Mouse (Mus musculus) hematopoietic stem cell, adult 5-6 weeks (primary cell): ENCODE measurements around the gene Dcaf6. TPM values are rescaled to one million over a fixed set of nuclear protein-coding genes. Genes with fewer than 3 reads are reported as not detected.

Experiments used
- ATAC-seq, 2 experiments: fragments of 125-278 bp in 1 of 2; replicated peaks in 1 of 2; 2 replicates each; pipeline ENCODE4 v1.8.0; 2016 to 2017; ENCODE audit warnings: inconsistent platforms in 2 of 2, mild to moderate bottlenecking in 2 of 2, moderate number of reproducible peaks in 2 of 2, low read depth in 1 of 2, moderate TSS enrichment in 1 of 2; ENCODE audit not compliant: low FRiP score in 2 of 2, poor library complexity in 2 of 2, severe bottlenecking in 2 of 2, insufficient read depth in 1 of 2, low TSS enrichment in 1 of 2
- total RNA-seq: library from RNA; stranded (forward); fragments of 172-1452, 232-1000 nt; gene quantifications from 2 replicates; pipeline ENCODE4 v1.2.3, GENCODE M21; 2017

Dcaf6 gene
- total RNA-seq, 1 experiment from 2014 or later: 19.9 TPM

DNA sequence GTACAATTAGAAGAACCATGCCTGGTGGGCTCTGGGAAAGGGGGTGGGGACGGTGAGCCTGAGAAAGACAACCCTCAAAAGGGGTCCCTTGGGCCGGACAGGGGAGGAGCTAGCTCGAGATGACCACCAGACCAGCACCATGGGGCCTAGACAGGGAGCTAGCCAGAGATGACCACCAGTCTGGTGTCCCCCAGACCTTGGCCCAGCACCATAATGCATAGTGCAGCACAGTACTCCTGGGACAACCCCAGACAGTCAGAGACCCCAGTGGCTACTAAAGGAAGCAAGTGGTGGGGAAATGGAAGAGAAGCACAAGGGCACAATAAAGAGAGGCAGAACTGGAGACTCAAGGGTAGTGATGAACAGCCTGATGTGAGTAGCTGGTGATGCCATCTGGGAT lies 19.5 kb downstream of the Dcaf6 start:
- no peak for ATAC-seq

- ATAC-seq: 0 out of 4 replicates have a peak, but pooled peaks of 1 of the 2 experiments have one; percentile 17
Measured at GRCm38 (mm10) chr1:165438289-165439021, 21.8 kb downstream of the Dcaf6 start.

- ATAC-seq: no peak
Measured at GRCm38 (mm10) chr1:165432883-165433282, 27.4 kb downstream of the Dcaf6 start.

- no peak; a peak in 1 of 4 replicates for ATAC-seq
Measured at GRCm38 (mm10) chr1:165426254-165426653, 34.0 kb downstream of the Dcaf6 start.

DNA sequence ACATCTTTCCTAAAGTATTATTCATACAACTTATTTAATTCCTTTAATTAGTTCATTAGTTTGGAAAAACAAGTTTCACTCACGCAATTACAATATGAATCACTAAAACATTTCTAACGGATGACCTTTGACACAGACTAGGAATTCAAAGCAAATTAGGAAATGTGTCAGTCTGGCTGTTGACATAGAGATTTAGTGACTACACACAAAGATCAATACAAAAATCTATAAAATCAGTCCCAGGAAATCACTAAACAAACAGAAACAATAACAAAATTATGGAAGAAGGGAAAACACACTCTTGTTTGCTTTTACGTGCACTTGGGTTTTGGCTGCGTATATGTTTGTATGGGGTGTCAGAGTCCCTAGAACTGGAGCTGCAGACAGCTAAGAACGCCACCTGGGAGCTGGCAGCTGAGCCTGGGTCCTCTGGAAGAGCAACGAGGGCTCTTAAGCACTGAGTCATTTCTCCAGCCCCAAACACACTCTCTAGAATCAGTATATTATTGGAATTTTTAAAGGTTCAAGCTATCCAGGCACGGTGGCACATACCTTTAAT lies 38.8 kb downstream of the Dcaf6 start:
- ATAC-seq: no peak

DNA sequence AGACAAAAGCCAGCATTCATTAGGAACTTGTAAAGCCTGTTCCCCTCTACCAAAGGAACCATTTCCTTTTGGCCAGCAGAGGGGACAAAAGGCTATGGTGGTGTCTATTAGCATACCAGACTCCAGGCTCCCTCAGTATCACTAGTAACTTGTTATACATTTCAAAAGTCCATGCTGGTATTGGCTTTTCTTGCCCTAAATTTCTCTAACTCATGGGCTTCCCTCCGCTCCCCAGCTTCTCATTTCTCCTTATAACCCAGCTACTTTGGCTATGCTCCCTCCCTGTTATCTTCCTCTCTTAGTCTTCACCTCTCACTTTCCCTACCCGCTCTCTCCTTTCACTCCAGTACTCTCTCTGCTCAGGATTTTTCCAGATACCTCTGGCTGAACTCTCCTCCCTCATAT lies 63.9 kb downstream of the Dcaf6 start:
- no peak for ATAC-seq

DNA sequence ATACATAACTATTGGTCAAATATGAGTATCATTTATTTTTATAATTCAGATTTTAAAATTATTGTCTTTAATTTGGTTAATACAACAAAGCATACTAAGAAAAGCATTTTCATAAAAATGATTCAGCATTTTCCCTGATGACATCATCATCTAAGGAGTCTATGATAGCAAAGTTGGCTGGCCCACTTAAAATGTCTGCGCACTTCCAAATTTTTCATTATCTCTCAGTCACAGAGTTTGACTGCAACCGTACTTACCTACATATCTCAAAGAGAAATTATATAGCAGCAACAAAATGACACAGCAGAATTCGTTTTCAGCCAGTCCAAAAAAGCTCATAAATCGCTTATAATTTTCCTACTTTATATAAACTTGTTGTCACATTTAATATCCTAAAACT lies 64.3 kb downstream of the Dcaf6 start:
- ATAC-seq: peak; percentile 34 to 66; a peak in 1 of 4 replicates

- ATAC-seq: peak; percentile 19 to 42; a peak in 1 of 4 replicates
Measured at GRCm38 (mm10) chr1:165394836-165395235, 65.4 kb downstream of the Dcaf6 start.

DNA sequence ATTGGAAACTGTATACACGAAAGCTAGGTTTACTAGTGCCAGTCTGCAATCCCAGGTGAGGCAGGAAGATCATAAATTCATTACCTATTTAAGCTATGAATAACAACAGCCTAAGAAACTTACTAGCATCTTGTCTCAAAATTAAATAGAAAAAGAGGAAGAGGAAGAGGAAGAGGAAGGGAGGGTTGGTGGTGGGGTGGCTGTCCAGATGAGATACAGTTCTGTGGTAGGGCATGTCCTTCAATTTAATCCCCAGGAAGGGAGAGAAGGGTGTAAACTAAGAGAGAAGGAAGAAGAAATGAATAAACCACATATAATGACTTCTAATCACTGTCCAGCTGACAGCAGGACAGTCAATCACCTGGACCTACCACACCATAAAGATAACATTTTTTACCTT lies 67.2 kb downstream of the Dcaf6 start:
- peak; percentile 61 to 67 for ATAC-seq

DNA sequence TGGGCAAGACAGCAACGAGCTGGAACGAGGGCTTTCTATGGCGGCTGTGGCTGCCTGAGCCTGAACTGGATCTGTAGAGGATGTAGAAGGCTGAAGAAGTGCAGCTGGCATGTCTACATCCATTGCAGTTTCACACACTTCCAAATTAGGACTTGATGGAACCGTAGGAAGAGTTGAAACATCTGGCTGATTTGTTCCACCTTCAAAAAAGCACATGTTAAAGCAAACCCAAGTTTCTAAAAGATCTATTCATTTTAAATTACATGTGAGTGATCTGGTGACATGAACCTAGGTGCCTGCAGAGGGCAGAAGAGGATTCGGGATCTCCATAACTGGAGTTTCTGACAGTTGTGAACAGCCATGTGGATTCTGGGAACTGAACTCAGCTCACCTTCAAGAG lies 71.6 kb downstream of the Dcaf6 start:
- no peak for ATAC-seq

GRCm38 (mm10) chr1:165386525-165386923 lies 73.8 kb downstream of the Dcaf6 start:
- ATAC-seq: no peak

DNA sequence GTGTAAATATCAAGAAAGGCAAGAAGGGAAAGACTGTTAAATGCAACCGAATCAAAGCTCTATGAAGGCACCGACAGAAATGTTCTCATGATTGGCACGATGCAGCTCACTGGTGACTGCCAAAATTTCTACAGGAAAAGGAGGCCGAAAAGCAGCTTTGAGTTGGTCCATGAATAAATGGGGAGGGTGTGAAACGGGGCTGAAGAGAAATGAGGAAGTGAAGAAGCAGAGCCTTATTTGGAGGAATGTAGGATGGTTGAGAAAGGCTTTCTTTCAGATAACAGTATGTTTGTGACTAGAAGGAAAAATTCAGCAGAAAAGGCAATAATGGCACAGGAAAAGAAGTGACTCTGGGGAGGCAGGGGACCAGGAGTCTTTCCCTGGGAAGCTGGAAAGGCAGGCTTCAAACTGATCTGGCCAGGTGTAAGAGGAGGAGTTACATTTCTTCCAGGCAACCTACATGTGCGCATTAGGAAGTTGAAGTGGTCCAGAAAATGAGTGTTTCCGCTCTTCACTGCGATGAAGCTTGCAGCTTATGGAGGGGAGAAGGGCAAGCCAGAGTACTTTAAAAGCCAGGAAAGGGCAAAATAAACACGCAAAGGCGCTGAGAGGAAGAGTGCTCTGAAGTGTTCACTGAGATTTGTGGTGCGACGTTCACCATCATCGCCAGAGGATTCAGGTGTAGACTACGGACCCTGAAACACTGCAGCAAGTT lies 74.3 kb downstream of the Dcaf6 start:
- peak; percentile 32 to 39; a peak in 3 of 4 replicates for ATAC-seq

DNA sequence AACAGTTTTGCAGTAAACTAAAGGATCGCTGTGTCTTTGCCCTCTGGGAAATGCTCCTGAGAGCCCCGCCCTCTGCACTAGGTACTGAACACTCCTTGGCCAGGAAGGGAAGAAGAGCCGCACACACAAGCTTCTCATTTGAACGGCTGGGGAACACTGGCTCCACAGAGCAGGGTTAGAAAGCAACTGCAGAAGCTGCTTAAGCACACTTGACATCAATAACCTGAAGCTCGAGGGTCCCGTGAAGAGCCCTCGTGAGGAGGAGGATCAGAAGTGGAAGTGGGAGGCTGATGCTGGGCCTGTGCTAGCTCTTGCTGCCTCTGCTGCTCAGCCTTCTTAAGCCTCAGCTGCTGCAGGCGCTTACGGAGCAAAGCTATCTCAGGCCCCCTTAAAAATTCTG lies 86.4 kb downstream of the Dcaf6 start:
- ATAC-seq: no peak

GRCm38 (mm10) chr1:165370990-165371389 lies 89.3 kb downstream of the Dcaf6 start:
- ATAC-seq: no peak

GRCm38 (mm10) chr1:165365057-165365456 lies 95.2 kb downstream of the Dcaf6 start:
- ATAC-seq: no peak

- no peak for ATAC-seq
Measured at GRCm38 (mm10) chr1:165363271-165363670, 97.0 kb downstream of the Dcaf6 start.

DNA sequence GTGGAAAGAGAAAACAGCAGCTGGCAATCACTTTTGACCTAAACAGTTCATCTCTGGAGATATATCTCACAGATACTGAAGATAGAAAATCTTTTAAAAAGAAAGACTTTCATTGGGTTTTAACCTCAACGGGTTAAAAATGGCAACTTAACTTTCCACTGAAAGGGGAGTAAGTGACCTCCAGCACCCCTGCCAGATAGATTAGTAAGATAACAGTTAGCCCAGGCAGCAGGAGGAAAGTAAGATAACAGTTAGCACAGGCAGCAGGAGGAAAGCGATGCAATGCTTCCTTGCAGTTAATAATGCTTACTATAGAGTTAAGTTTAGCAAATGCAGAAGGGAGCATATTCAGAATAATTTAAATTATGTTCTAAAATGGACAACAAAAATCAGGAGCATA lies 103.9 kb downstream of the Dcaf6 start:
- ATAC-seq: no peak

- no peak for ATAC-seq
Measured at GRCm38 (mm10) chr1:165348627-165349026, 111.6 kb downstream of the Dcaf6 start.
